Mouse (Mus musculus) ES-E14 (cell line): ENCODE results near the gene Prss45. TPM values are rescaled to one million over a fixed set of nuclear protein-coding genes. Genes with fewer than 3 reads are reported as not detected.
A peak's percentile ranks its signal among the peaks of the same experiment; 100 is the strongest.

ENCODE experiments used
- DNase-seq: peaks from one replicate; pipeline ENCODE4 v3.0.0-alpha.2; 2013; ENCODE audit warnings: low read depth, low spot score
- H3K27ac ChIP-seq: 2 replicates; pipeline ENCODE4 v1.5.1; 2012; ENCODE audit warnings: low read depth, mild to moderate bottlenecking, low read length, moderate library complexity, mixed read lengths; ENCODE audit not compliant: poor library complexity, insufficient read depth, severe bottlenecking
- H3K36me3 ChIP-seq: 2 replicates; pipeline ENCODE4 v1.6.1; 2012; ENCODE audit warnings: mild to moderate bottlenecking, low read length, moderate library complexity, mixed read lengths; ENCODE audit not compliant: control insufficient read depth, poor library complexity, insufficient read depth, severe bottlenecking
- H3K4me1 ChIP-seq, 2 experiments: fragments of 150-350 bp in 1 of 2; sonication (generic) in 1 of 2; 2 replicates each; pipeline ENCODE4 v1.6.1; 2012; ENCODE audit warnings: low read length in 2 of 2, mild to moderate bottlenecking in 1 of 2, mixed read lengths in 1 of 2; ENCODE audit not compliant: control insufficient read depth in 2 of 2, insufficient read depth in 2 of 2, poor library complexity in 1 of 2
- H3K4me3 ChIP-seq, 2 experiments: fragments of 150-350 bp in 1 of 2; sonication (generic) in 1 of 2; 2 replicates each; pipeline ENCODE4 v1.5.1; 2012; ENCODE audit warnings: low read length in 2 of 2, low read depth in 1 of 2, mild to moderate bottlenecking in 1 of 2, mixed read lengths in 1 of 2; ENCODE audit not compliant: insufficient read depth in 1 of 2, poor library complexity in 1 of 2, severe bottlenecking in 1 of 2
- H3K9ac ChIP-seq: 2 replicates; pipeline ENCODE4 v1.6.1; 2012; ENCODE audit warnings: low read depth, mild to moderate bottlenecking, low read length, mixed read lengths; ENCODE audit not compliant: poor library complexity, insufficient read depth, severe bottlenecking
- H3K9me3 ChIP-seq: fragments of 150-350 bp; sonication (generic); 2 replicates; pipeline ENCODE4 v1.6.1; 2012; ENCODE audit warnings: low read depth, mild to moderate bottlenecking, low read length; ENCODE audit not compliant: control insufficient read depth, insufficient read depth
- CHD2 ChIP-seq: IDR thresholded peaks from 2 replicates; pipeline ENCODE4 v1.6.1; 2014; ENCODE audit warnings: mild to moderate bottlenecking, low read depth, low read length, inconsistent platforms
- HCFC1 ChIP-seq: IDR thresholded peaks from 2 replicates; pipeline ENCODE4 v1.6.1; 2012; ENCODE audit warnings: low read length, inconsistent platforms, borderline replicate concordance; ENCODE audit not compliant: insufficient read depth
- MAFK ChIP-seq: IDR thresholded peaks from 2 replicates; pipeline ENCODE4 v1.6.1; 2014; ENCODE audit warnings: mild to moderate bottlenecking, low read depth, low read length, inconsistent platforms; ENCODE audit not compliant: insufficient read depth
- ZC3H11A ChIP-seq: IDR thresholded peaks from 2 replicates; pipeline ENCODE4 v1.6.1; 2012; ENCODE audit warnings: low read depth, mild to moderate bottlenecking, inconsistent platforms, low read length, borderline replicate concordance
- ZNF384 ChIP-seq: IDR thresholded peaks from 2 replicates; pipeline ENCODE4 v1.6.1; 2012; ENCODE audit warnings: low read depth, low read length, inconsistent platforms
- in situ Hi-C, 2 experiments: fragments of 600-800 bp; cut with MboI; formaldehyde crosslinking; loops; one replicate each; pipeline ENCODE4 v1.15.1; 2025; ENCODE audit warnings: low sequenced_read_pairs in 2 of 2, inconsistent platforms in 1 of 2; ENCODE audit not compliant: unreplicated experiment in 2 of 2
- total RNA-seq: library from RNA; depleted of rRNA; stranded (reverse); fragments of 300-350 nt; gene quantifications from 2 replicates; pipeline ENCODE4 v1.2.3, GENCODE M21; 2012

Gene Prss45
- total RNA-seq, 1 experiment, result 0.54 TPM

GRCm38 (mm10) chr9:110879191-110879920 is 45.0 kb downstream of the Prss45 start, which contains the start of gene Als2cl:
Gene Als2cl, plus strand, starts transcription at chr9:110879870.
- no peak within 1 kb of the TSS for H3K27ac ChIP-seq
- H3K9ac ChIP-seq, result peak within 1 kb of the TSS; percentile 42
- DNase-seq, result no peak
- no peaks in the 10 kb centered on the region; the same call in 1 of the 2 replicates for H3K36me3 ChIP-seq
- in situ Hi-C loops, result loop anchor here in 1 of 2 experiments (10.0 kb wide), 1 partner anchor 165 kb away; no protein-coding TSS in a partner anchor
- H3K4me1 ChIP-seq, result peaks cover 0 to 26% of the 10 kb centered on the region in 2 experiments; a peak in 3 of 4 replicates
- TF ChIP-seq MAFK (no peak), CHD2 (no peak), HCFC1 (no peak), ZC3H11A (no peak), ZNF384 (no peak)
- peak within 1 kb of the TSS; percentile 63 to 76 for H3K4me3 ChIP-seq
- H3K9me3 ChIP-seq, result no peaks in the 10 kb centered on the region

DNA sequence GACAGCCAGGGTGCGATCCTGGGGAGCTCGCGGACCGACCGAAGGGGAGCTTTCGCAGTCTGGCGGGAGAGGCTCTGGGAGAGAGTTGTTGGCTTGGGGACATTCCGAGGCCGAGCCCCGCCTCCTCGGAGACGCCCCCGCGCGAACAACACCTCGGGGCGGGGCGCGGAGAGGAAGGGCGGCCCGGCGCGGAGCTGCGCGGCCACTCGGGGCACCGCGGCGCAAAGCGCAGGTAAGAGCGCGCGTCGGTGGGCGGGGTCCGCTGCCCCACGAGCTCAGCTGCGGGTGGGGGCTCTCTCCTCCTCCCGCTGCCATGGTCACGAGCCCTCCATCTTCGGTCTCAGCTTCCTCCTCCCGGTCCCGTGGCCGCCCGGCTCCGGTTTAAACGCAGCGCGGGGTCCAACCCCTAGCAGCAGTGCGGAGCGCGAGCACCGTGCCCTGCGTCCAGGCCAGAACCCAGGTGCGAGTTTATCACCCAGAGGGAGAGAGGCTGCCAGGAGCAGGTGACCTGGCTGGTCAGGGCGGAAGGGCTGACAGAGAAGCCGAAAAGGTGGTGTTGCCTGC is 45.7 kb downstream of the Prss45 start, which contains the start of gene Tmie:
TSS of gene Tmie (minus strand) at position 116 of the 564 bp plus-strand sequence.
- H3K9ac ChIP-seq, result peak within 1 kb of the TSS; percentile 42
- DNase-seq, result no peak
- peaks cover 0 to 23% of the 10 kb centered on the region in 2 experiments; a peak in 3 of 4 replicates for H3K4me1 ChIP-seq
- H3K9me3 ChIP-seq, result no peaks in the 10 kb centered on the region
- peaks cover 4% of the 10 kb centered on the region; the same call in 1 of the 2 replicates for H3K36me3 ChIP-seq
- H3K27ac ChIP-seq, result no peak within 1 kb of the TSS
- in situ Hi-C loops, result loop anchor here in 1 of 2 experiments (10.0 kb wide), 1 partner anchor 165 kb away; no protein-coding TSS in a partner anchor
- TF ChIP-seq ZC3H11A (no peak), HCFC1 (no peak), CHD2 (no peak), ZNF384 (no peak)
- peak within 1 kb of the TSS; percentile 63 to 76 for H3K4me3 ChIP-seq

DNA sequence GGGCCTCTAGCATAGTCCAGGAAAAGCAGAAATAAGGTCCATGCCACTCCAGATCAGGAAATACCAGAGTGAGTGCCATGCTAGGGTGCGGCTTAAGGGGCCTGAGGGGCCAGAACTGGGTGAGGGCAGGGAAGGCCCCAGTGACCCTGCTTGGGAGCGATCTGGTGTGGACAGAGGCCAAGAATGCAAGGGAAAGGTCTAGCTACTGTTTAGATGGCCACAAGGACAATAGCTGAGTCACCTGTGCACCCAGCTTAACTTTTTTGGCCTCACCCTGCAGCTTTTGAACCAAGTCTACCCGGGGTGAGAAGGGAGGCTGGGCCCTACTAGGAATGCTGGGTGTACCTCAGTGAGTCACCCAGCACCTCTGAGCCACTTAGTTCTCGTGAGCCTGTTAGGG is 46.4 kb downstream of the Prss45 start:
- H3K9me3 ChIP-seq, result no peaks in the 10 kb centered on the region
- H3K9ac ChIP-seq, result peak overlapping the region; percentile 42; the same call in 1 of the 2 replicates
- H3K4me3 ChIP-seq, result peak overlapping the region; percentile 63 to 76
- H3K4me1 ChIP-seq, result peaks cover 0 to 18% of the 10 kb centered on the region in 2 experiments; a peak in 3 of 4 replicates
- no peak overlapping the region for H3K27ac ChIP-seq
- in situ Hi-C loops, result no loop called here
- TF ChIP-seq MAFK, result no peak
- no peak for TF ChIP-seq ZC3H11A
- no peak for TF ChIP-seq CHD2
- no peak for TF ChIP-seq HCFC1
- TF ChIP-seq ZNF384, result no peak
- no peak for DNase-seq
- H3K36me3 ChIP-seq, result peaks cover 4% of the 10 kb centered on the region; the same call in 1 of the 2 replicates

GRCm38 (mm10) chr9:110881953-110882352 is 47.6 kb downstream of the Prss45 start:
- no peaks in the 10 kb centered on the region for H3K9me3 ChIP-seq
- H3K4me1 ChIP-seq, result peaks cover 0 to 18% of the 10 kb centered on the region in 2 experiments; a peak in 3 of 4 replicates
- H3K27ac ChIP-seq, result no peak overlapping the region
- no peak for TF ChIP-seq ZC3H11A
- no peak for TF ChIP-seq CHD2
- no peak for TF ChIP-seq MAFK
- TF ChIP-seq HCFC1, result no peak
- TF ChIP-seq ZNF384, result no peak
- no peak for DNase-seq
- peaks cover 7% of the 10 kb centered on the region; the same call in 1 of the 2 replicates for H3K36me3 ChIP-seq
- no peak overlapping the region for H3K4me3 ChIP-seq
- no peak overlapping the region for H3K9ac ChIP-seq
- in situ Hi-C loops, result no loop called here
